Mouse (Mus musculus) liver, embryonic 11.5 days (tissue): ENCODE data around the gene Sycn. TPM values are rescaled to one million over a fixed set of nuclear protein-coding genes. Genes with fewer than 3 reads are reported as not detected.
"Not testable (repeated sequence)": the region's sequence is repeated elsewhere in the genome, so short reads cannot be mapped to it uniquely, and the experiment has no call there.

Experiments
- ATAC-seq: fragments of 200-750 bp; cut with Nextera tagmentation; replicated peaks from 2 replicates; pipeline ENCODE4 v1.8.0; 2017; ENCODE audit warnings: moderate number of reproducible peaks, mild to moderate bottlenecking, moderate TSS enrichment, moderate library complexity; ENCODE audit not compliant: low FRiP score
- DNase-seq: peaks from one replicate; pipeline ENCODE4 v3.0.0-alpha.2; 2017; ENCODE audit warnings: low spot score
- H3K27ac ChIP-seq: fragments of 300-500 bp; sonication (generic); 2 replicates; pipeline ENCODE4 v1.5.1; 2014; ENCODE audit warnings: mild to moderate bottlenecking, low read depth, low read length, control low read depth
- H3K27me3 ChIP-seq: fragments of 300-500 bp; sonication (generic); replicated peaks from 2 replicates; pipeline ENCODE4 v1.6.1; 2014; ENCODE audit warnings: low read length, mixed read lengths; ENCODE audit not compliant: control insufficient read depth, insufficient read depth
- H3K36me3 ChIP-seq: fragments of 300-500 bp; sonication (generic); 2 replicates; pipeline ENCODE4 v1.6.1; 2014; ENCODE audit warnings: mild to moderate bottlenecking, low read length, moderate library complexity, mixed read lengths; ENCODE audit not compliant: control insufficient read depth, insufficient read depth
- H3K4me1 ChIP-seq: fragments of 300-500 bp; sonication (generic); replicated peaks from 2 replicates; pipeline ENCODE4 v1.6.1; 2014; ENCODE audit warnings: low read length, mixed read lengths; ENCODE audit not compliant: control insufficient read depth, insufficient read depth
- H3K4me2 ChIP-seq: fragments of 300-500 bp; sonication (generic); 2 replicates; pipeline ENCODE4 v1.6.1; 2014; ENCODE audit warnings: mild to moderate bottlenecking, control low read depth, moderate library complexity
- H3K4me3 ChIP-seq: fragments of 300-500 bp; sonication (generic); 2 replicates; pipeline ENCODE4 v1.5.1; 2014; ENCODE audit warnings: low read depth, low read length, control low read depth
- H3K9ac ChIP-seq: fragments of 300-500 bp; sonication (generic); 2 replicates; pipeline ENCODE4 v1.6.1; 2014; ENCODE audit warnings: low read depth, low read length, control low read depth
- H3K9me3 ChIP-seq: fragments of 300-500 bp; sonication (generic); 2 replicates; pipeline ENCODE4 v1.6.1; 2016; ENCODE audit warnings: low read length, inconsistent platforms, mixed read lengths; ENCODE audit not compliant: control insufficient read depth
- WGBS: fragments of 180-500 bp; shearing (Covaris S2); extraction: QIAGEN DNeasy Blood & Tissue Kit; methylation state at CpG from one replicate; pipeline ENCODE4 v1.1.7; 2014; 5-methylcytosine and 5-hydroxymethylcytosine counted together
- polyA plus RNA-seq: library from polyadenylated mRNA; unstranded; fragments of >200 nt; fragmentation: Nextera tagmentation; extraction: Ambion mirVana; gene quantifications from 2 replicates; pipeline ENCODE4 v1.2.1, GENCODE M21; 2014

Gene Sycn
- polyA plus RNA-seq = not detected in 2 replicates

DNA sequence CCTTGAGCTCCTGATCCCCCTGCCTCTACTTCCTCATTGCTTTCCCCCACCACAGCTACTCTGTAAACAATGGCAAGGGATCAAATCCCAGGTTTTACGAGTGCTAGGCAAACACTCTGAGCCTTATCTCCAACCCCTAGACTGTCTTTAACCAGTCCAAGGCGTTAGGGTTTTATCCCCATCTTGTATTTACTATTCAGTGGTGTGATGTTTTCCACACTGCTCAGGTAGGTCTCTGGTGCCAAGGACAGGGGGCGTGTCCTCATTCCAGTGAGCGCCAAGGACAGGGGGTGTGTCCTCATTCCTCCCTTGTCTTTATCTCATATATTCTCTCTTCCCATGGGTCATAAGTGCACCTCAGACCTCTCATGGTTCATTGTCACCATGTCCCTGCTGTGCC is at the start of gene Sycn:
TSS of gene Sycn (plus strand) at position 360 of the 400 bp plus-strand sequence.
- Histone ChIP-seq H3K9ac (no peak within 1 kb of the TSS), H3K4me3 (no peak within 1 kb of the TSS), H3K4me1 (no peaks in the 10 kb centered on the region), H3K36me3 (no peaks in the 10 kb centered on the region), H3K27ac (no peak within 1 kb of the TSS), H3K4me2 (no peak within 1 kb of the TSS), H3K27me3 (peaks cover 22% of the 10 kb centered on the region), H3K9me3 (no peaks in the 10 kb centered on the region)
- 58% methylated on average over 4 of the region's 4 CpGs for WGBS
- DNase-seq (no peak), ATAC-seq (no peak)

DNA sequence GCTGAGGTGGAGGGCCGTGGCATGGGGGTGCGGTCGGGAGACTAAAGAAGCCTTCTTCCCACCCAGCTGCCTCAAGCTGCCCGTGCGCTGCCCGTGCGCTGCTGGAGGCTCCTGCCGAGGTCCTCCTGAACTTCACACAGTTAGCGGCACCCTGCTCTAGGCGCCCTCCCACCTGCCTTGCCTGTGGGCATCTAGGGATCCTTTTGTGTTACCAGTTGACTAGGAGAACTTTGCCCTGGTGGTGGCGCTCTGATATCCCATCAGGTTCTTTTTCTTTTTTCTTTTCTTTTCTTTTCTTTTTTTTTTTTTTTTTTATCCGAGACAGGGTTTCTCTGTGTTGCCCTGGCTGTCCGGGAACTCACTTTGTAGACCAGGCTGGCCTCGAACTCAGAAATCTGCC is 49.8 kb upstream of the Sycn start:
- Histone ChIP-seq H3K27ac (no peak overlapping the region), H3K4me3 (no peak overlapping the region), H3K4me1 (no peaks in the 10 kb centered on the region), H3K27me3 (peaks cover 6% of the 10 kb centered on the region; the same call in 1 of the 2 replicates), H3K36me3 (no peaks in the 10 kb centered on the region), H3K4me2 (peak overlapping the region; percentile 40), H3K9ac (no peak overlapping the region), H3K9me3 (no peaks in the 10 kb centered on the region)
- DNase-seq (no peak), ATAC-seq (no peak)
- WGBS = 37% methylated on average over 14 of the region's 14 CpGs

DNA sequence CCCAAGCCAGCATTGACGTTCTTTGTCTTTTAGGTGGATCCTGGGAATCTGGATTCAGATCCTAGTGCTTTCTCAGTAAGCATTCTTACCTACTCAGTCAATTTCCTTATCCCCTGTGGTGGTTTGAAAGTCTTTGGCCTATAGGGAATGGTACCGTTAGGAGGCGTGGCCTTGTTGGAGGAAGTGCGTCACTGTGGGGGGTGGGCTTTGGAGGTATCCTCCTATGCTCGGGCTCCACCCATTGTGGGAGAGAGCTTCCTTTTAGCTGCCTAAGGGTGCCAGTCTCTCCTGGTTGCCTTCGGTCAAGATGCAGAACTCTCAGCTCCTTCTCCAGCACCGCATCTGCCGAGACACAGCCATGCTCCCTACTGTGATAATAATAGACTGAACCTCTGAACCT is 48.4 kb upstream of the Sycn start:
- no peak overlapping the region for H3K9ac ChIP-seq
- no peak overlapping the region for H3K27ac ChIP-seq
- H3K27me3 ChIP-seq = peaks cover 6% of the 10 kb centered on the region; the same call in 1 of the 2 replicates
- DNase-seq = no peak
- no peak overlapping the region for H3K4me2 ChIP-seq
- H3K4me1 ChIP-seq = no peaks in the 10 kb centered on the region
- 84% methylated on average over 8 of the region's 8 CpGs for WGBS
- H3K4me3 ChIP-seq = no peak overlapping the region
- H3K36me3 ChIP-seq = no peaks in the 10 kb centered on the region
- ATAC-seq = no peak
- no peaks in the 10 kb centered on the region for H3K9me3 ChIP-seq

GRCm38 (mm10) chr7:28495426-28495825 is 45.3 kb upstream of the Sycn start:
- Histone ChIP-seq H3K27me3 (no peaks in the 10 kb centered on the region), H3K9ac (no peak overlapping the region), H3K36me3 (no peaks in the 10 kb centered on the region), H3K4me1 (no peaks in the 10 kb centered on the region), H3K4me2 (no peak overlapping the region), H3K9me3 (no peaks in the 10 kb centered on the region), H3K4me3 (no peak overlapping the region), H3K27ac (no peak overlapping the region)
- ATAC-seq (no peak), DNase-seq (no peak)
- WGBS = 72% methylated on average over 11 of the region's 11 CpGs

GRCm38 (mm10) chr7:28505585-28505984 is 35.1 kb upstream of the Sycn start:
- Histone ChIP-seq H3K36me3 (no peaks in the 10 kb centered on the region), H3K4me3 (no peak overlapping the region), H3K4me2 (no peak overlapping the region), H3K27me3 (no peaks in the 10 kb centered on the region), H3K27ac (no peak overlapping the region), H3K9me3 (no peaks in the 10 kb centered on the region), H3K4me1 (no peaks in the 10 kb centered on the region), H3K9ac (no peak overlapping the region)
- DNase-seq (peak; percentile 45), ATAC-seq (no peak)
- WGBS = 5% methylated on average over 5 of the region's 5 CpGs

DNA sequence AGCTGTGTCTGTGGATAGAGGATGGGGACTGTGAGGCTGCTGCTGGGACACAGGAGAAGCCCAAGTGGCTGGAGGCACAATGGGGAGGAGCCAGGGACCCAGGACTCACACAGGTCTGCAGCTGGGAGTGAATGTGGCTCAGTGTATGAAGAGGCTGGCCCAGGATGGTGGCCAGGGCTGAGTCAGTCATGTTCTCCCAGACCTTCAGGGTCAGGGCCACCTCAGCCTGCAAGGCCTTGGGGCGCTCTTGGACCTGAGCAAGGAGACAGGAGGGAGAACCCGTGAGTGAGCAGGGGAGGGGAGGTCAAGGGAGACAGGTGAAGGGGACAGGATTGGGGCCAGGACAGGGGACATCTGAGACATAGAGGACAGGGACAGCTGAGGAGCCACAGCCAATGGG is 31.6 kb upstream of the Sycn start:
- DNase-seq, H3K27ac ChIP-seq, ATAC-seq: not testable (repeated sequence)

DNA sequence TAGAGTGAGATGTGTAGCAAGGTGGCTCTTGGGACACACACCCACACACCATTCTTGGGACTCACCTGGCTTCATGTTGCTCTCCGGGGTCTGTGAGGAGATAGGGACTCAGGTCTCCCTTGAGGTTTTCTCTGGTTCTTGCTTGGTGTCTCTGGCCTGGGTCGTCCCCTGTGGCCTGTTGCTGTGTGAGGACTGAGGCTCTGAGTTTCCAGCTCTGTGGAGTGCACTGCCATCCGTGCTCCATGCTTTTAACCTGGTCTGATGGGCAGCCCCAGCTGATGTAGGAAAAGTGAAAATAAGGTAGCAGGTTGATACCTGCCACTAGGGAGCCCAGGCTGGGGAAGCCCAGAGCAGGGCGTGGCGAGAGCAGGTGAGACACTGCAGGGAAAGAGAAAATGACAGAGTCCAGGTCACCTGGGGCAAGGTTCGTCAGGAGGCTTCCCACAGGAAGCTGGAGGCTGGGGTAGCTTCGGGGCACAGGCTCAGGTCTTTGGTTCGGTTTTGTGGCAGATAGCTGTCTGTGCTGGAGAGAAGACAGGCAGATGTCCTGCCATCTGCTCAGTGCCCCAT is 30.2 kb upstream of the Sycn start, which contains the start of gene Ifnl2:
TSS of gene Ifnl2 (minus strand) at position 51 of the 570 bp plus-strand sequence.
- ATAC-seq, DNase-seq, H3K4me1 ChIP-seq, H3K4me2 ChIP-seq, H3K4me3 ChIP-seq, H3K9me3 ChIP-seq, H3K27me3 ChIP-seq, H3K36me3 ChIP-seq, H3K9ac ChIP-seq, H3K27ac ChIP-seq: not testable (repeated sequence)
- WGBS = 59% methylated on average over 8 of the region's 8 CpGs

More for the DNA sequence above, 31.6 kb upstream of the Sycn start:
- not testable (repeated sequence) for H3K9ac ChIP-seq, H3K36me3 ChIP-seq, H3K9me3 ChIP-seq, H3K4me3 ChIP-seq, H3K27me3 ChIP-seq, H3K4me1 ChIP-seq, H3K4me2 ChIP-seq
- WGBS = 68% methylated on average over 2 of the region's 2 CpGs

- no peaks in the 10 kb centered on the region; the same call in 1 of the 2 replicates for H3K27me3 ChIP-seq
- H3K4me1 ChIP-seq = no peaks in the 10 kb centered on the region
- no peak overlapping the region for H3K27ac ChIP-seq
- DNase-seq (no peak), ATAC-seq (no peak)
- no peak overlapping the region for H3K4me3 ChIP-seq
- no peak overlapping the region for H3K9ac ChIP-seq
- no peaks in the 10 kb centered on the region for H3K9me3 ChIP-seq
- WGBS = 70% methylated on average over 8 of the region's 8 CpGs
- no peak overlapping the region for H3K4me2 ChIP-seq
- no peaks in the 10 kb centered on the region for H3K36me3 ChIP-seq
Measured at GRCm38 (mm10) chr7:28511441-28511840, 29.2 kb upstream of the Sycn start.

GRCm38 (mm10) chr7:28522536-28522935 is 18.1 kb upstream of the Sycn start, which contains the start of gene Ifnl3:
Ifnl3 (plus strand) TSS chr7:28522836.
- H3K9ac ChIP-seq, H3K27me3 ChIP-seq, H3K36me3 ChIP-seq, H3K9me3 ChIP-seq, ATAC-seq, DNase-seq, H3K4me1 ChIP-seq, H3K4me2 ChIP-seq, H3K4me3 ChIP-seq, H3K27ac ChIP-seq: not testable (repeated sequence)
- WGBS = 65% methylated on average over 5 of the region's 6 CpGs
